Mouse (Mus musculus) c-Kit-positive CD71-positive TER-119-positive erythroid progenitor cells, embryonic 14.5 days (primary cell): ENCODE results near the gene Gltpd2.
"Not testable (repeated sequence)": the region's sequence is repeated elsewhere in the genome, so short reads cannot be mapped to it uniquely, and the experiment has no call there.

ENCODE experiments used
- DNase-seq: peaks from one replicate; pipeline ENCODE4 v3.0.0-alpha.2; 2013; ENCODE audit warnings: low spot score

The Gltpd2 gene

GRCm38 (mm10) chr11:70518923-70519322, at the start of gene Gltpd2:
TSS of gene Gltpd2 (plus strand) at chr11:70519196.
- DNase-seq, result no peak

DNA sequence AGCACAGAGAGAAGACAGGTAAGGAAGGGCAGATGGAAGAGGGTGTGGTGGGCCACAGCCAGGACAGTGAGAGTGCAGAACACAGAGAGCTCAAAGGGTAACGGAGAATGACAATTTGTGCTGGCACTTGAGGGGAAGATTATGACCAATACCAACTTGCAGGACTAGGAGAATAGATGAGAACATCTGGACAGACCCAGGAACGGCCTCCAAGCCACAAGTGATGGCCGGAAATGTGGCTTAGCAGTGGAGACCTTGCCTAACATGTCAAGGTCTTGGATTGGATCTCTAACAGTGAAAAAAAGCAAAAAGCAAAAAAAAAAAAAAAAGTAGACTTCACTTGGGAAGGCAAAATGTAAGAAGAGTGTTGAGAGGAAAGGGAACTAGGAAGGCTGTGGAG, 49.2 kb upstream of the Gltpd2 start:
- DNase-seq, result no peak

DNA sequence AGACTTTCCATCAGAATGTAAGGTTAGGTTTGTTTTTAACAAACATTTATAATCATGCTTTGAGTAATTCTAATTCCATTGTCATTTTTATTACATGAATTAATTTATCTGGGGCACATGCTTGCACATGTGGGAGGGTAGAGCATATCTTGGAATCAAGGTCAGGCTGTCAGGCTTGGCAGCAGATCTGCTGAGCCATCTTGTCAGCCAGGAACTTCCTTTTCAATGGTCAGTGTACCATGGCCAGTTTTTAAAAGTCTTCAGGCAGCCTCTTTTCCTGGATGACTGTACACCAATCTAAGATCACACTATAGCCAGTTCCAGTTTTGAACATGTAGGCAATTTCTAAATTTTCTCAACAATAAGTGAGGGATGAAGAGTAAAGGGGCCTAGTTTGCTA, 46.3 kb upstream of the Gltpd2 start:
- no peak for DNase-seq

- DNase-seq, result not testable (repeated sequence)
Observed at GRCm38 (mm10) chr11:70473291-70473690, 45.7 kb upstream of the Gltpd2 start.

- DNase-seq, result no peak
Observed at GRCm38 (mm10) chr11:70474872-70475534, 44.0 kb upstream of the Gltpd2 start.

GRCm38 (mm10) chr11:70485498-70485897, 33.5 kb upstream of the Gltpd2 start:
- no peak for DNase-seq

- DNase-seq, result no peak
Observed at GRCm38 (mm10) chr11:70487816-70488215, 31.2 kb upstream of the Gltpd2 start.

GRCm38 (mm10) chr11:70489138-70489537, 29.9 kb upstream of the Gltpd2 start:
- DNase-seq, result no peak

DNA sequence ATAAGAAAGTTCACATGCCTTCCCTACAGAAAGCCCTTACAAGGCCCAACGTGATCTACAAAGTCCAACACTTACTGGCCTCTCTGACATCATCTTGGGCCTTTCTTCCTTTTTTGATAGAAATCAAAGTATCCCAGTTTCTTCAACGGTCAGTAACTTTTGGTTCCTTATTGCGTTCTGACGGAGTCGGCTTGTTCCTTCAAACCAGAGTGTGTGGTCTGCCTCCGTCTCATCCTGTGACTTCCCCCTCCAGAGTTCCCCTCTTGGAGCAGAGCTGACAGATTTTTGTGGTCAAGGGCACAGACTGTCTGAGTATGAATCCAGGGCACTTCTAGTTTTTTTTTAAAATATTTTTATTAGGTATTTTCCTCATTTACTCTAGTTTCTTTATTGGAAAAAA, 29.3 kb upstream of the Gltpd2 start:
- no peak for DNase-seq

DNA sequence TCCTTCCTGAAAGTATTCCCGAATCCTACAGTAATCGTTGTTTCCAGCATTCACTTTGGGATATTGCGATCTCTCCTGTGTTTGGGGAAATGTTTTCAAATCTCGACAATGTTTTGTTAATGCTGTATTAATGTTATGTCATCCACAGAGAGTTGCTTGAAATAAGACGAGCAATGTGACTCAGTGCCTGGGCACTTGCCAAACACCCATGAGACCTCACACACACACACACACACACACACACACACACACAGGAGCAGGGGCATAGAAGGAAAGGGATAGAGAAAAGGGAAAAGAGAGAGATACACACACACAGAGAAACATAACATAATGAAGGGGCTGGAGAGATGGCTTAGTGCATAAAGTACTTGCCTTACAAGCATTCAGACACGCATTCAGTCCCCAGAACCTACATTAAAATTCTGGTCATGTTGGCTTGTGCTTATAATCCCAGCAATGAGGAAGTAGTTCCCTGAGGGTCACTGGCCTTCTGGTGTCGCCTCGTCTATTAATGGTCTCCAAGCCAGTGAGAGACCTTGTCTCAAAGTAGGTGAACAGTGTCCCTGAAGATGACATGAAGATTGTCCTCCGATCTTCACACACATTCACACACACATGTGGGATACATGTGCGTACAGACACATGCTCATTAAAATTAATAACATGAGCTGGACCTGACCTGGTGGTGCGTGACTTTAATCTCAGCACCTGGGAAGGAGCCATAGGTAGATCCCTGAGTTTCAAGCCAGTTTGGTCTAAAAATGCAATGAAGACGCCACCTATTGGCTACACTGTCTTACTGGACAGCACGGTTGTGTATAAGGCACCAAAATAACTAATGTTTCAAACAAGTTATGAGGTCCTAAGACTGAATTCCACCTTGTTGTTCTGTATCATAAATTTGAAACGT, 19.2 kb upstream of the Gltpd2 start:
- no peak for DNase-seq

DNA sequence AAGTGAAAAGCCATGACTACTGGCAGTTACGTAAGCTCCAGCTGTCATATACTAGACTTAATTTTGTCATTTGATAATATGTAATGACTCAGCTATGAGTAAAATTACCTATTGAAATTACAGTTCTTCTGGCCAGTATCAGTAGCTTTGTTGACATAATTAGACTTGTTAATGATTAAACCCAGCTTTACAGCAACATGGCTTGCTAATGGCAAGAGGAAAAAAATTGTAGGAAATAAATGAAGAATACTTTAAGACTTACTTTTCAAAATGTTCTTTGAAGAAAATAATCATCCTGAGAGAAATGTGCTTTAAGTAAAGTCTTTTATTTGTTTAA, 18.6 kb upstream of the Gltpd2 start:
- DNase-seq, result no peak

- DNase-seq, result no peak
Observed at GRCm38 (mm10) chr11:70502018-70502417, 17.0 kb upstream of the Gltpd2 start.

- DNase-seq, result no peak
Observed at GRCm38 (mm10) chr11:70504970-70505369, 14.0 kb upstream of the Gltpd2 start, which contains the start of gene Tm4sf5. TSS of gene Tm4sf5 (plus strand) at chr11:70505244.

DNA sequence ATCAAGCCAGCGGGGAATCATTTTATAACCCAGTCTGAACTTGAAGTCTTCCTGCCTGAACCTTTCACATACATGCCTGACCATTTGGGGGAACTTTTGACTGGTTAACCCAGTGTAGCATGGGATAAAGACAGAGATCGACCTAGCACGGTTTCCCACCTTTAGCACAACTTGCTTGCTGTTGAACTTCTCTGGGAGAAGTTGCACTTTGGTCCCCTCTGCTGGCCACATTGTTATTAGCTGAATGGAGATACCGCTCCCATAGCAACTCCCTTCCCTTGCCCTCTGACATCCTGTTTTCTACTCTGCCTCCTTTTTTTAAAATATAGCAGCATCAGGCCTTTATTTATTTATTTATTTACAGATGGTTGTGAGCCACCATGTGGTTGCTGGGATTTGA, 12.6 kb upstream of the Gltpd2 start:
- peak; percentile 62 for DNase-seq

DNA sequence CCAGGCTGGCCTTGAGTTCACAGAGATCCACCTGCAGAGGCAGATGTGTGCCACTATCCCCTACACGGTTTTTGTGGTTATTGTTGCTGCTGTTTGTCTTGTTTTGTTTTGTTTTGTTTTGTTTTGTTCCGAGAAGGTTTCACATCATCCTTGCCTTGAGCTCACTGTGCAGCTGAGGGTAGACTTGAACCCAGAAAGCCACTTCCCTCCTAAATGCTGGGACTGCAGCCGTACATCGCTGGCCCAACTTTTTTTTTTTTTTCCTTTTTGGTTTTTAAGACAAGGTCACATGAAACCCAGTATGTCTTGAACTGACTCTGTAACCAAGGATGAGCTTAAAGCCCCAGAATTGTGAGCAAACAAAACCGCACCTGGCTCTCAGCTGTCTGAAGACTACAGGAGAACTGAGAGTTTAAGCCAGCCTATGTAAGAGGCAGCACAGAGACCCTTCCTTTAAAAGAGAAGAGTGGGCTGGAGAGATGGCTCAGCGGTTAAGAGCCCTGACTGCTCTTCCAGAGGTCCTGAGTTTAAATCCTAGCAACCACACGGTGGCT, 12.0 kb upstream of the Gltpd2 start:
- DNase-seq, result no peak

GRCm38 (mm10) chr11:70509753-70510564, 9.0 kb upstream of the Gltpd2 start:
- no peak for DNase-seq

GRCm38 (mm10) chr11:70511242-70511641, 7.8 kb upstream of the Gltpd2 start:
- DNase-seq, result no peak

GRCm38 (mm10) chr11:70511825-70512224, 7.2 kb upstream of the Gltpd2 start:
- DNase-seq, result no peak

DNA sequence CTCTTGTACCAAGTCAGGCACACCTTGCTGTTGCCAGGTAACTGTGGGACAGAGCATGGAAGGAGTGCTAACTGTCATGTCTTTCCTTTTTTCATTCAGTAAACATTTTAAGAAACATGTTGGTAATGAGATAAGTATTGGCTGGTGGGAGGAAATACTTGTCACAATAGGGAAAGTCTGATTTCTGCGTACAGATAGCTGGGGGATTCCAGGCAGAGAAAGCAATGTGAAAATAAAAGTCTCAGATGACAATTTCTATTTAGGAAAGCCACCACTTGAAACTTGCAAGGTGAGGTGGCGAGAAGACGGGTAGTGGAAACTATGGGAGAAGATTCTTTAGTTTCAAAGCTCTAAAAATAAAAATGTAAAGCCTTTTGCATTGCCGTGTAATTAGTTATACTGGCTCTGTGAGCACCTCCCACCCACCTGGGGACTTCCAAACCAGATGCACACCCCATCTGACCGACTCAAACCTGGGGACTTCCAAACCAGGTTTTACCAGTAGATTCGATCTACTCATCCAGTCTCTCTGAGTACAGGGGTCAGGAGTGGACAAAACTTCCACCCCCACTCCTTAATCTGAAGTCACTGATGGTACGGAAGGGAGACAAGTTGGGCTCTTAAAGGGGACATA, 6.2 kb upstream of the Gltpd2 start:
- no peak for DNase-seq

DNA sequence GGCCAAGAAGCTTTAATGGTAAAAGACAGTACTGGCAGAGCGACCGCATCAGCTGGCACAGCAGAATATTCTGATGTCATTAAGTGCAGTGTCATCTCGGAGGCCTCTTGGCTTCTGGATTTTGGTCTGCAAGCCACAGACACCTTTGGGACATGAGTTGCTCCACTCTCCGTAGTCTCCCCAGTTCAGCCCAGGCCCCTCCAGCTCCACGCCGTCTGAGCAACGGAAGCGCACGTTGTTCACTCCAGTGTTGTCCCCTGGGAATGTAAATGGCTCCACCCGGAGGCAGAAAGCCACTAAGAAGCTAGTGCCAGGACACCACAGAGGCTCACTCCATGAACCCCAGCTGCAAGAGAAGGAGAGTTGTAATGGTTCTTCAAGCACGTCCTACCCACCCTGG, 5.5 kb upstream of the Gltpd2 start:
- DNase-seq, result no peak

DNA sequence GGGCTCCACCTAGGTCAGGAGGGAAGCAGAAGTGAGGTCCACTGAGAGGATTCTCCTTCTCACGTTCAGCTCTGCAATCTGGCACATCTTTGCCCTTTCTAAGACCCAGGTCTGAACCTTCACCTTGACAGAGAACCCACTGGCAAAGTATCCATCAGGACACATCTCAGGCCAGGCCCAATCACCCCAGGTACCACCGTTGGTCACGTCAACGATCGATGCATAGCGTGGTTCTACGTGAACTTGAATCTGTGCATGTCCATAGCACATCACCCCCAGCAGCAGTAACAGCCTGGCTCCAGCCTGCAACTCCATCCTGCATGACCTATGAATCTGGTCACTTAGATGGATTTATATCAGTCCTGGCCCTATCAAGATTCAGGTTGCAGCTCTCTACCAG, 4.7 kb upstream of the Gltpd2 start, which contains the start of gene Vmo1:
Gene Vmo1, minus strand, starts transcription at position 329 of the 400 bp plus-strand sequence.
- DNase-seq, result no peak

DNA sequence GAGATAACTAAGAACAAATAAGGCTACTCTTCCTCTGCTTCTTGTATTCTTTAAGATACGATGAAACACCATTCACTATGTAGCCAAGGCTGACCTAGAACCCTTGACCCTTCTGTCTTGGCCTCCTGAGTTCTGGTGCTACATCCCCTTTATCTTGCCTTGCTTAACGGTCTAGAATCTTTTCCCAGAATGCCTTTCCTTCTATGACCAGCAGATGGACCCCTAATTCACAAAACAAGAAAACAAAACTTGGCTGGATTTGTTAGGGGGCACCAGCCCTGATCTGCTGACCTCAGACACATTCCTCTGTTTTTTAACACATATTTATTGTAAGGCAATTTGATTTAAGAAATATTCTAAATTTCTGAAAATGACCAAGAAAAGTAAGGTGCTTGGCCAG, 2.6 kb upstream of the Gltpd2 start:
- DNase-seq, result peak; percentile 59
